Mouse (Mus musculus) neural tube, embryonic 11.5 days (tissue): ENCODE results near the gene Grid2ip. TPM values are rescaled to one million over a fixed set of nuclear protein-coding genes. Genes with fewer than 3 reads are reported as not detected.

Experiments
- ATAC-seq: fragments of 200-750 bp; cut with Nextera tagmentation; 2 replicates; pipeline ENCODE4 v1.8.0; 2017; ENCODE audit warnings: moderate number of reproducible peaks, mild to moderate bottlenecking, moderate TSS enrichment, moderate library complexity; ENCODE audit not compliant: insufficient read depth, low FRiP score, low TSS enrichment
- DNase-seq: peaks from one replicate; pipeline ENCODE4 v3.0.0-alpha.2; 2015; ENCODE audit warnings: low spot score
- H3K27ac ChIP-seq: fragments of 300-500 bp; sonication (generic); 2 replicates; pipeline ENCODE4 v1.5.1; 2014; ENCODE audit warnings: low read depth, mild to moderate bottlenecking, low read length
- H3K27me3 ChIP-seq: fragments of 300-500 bp; sonication (generic); 2 replicates; pipeline ENCODE4 v1.6.1; 2014; ENCODE audit warnings: mild to moderate bottlenecking, low read length, mixed read lengths; ENCODE audit not compliant: control insufficient read depth, insufficient read depth
- H3K36me3 ChIP-seq: fragments of 300-500 bp; sonication (generic); 2 replicates; pipeline ENCODE4 v1.6.1; 2014; ENCODE audit warnings: mild to moderate bottlenecking, low read length, moderate library complexity, mixed read lengths; ENCODE audit not compliant: control insufficient read depth, insufficient read depth
- H3K4me1 ChIP-seq: fragments of 300-500 bp; sonication (generic); 2 replicates; pipeline ENCODE4 v1.6.1; 2014; ENCODE audit warnings: low read length, mixed read lengths; ENCODE audit not compliant: control insufficient read depth, insufficient read depth
- H3K4me2 ChIP-seq: fragments of 300-500 bp; sonication (generic); 2 replicates; pipeline ENCODE4 v1.6.1; 2014; ENCODE audit warnings: low read depth, mild to moderate bottlenecking, moderate library complexity
- H3K4me3 ChIP-seq: fragments of 300-500 bp; sonication (generic); 2 replicates; pipeline ENCODE4 v1.5.1; 2014; ENCODE audit warnings: low read depth, low read length
- H3K9ac ChIP-seq: fragments of 300-500 bp; sonication (generic); 2 replicates; pipeline ENCODE4 v1.6.1; 2014; ENCODE audit warnings: mild to moderate bottlenecking, low read length
- H3K9me3 ChIP-seq: fragments of 300-500 bp; sonication (generic); 2 replicates; pipeline ENCODE4 v1.6.1; 2016; ENCODE audit warnings: low read length; ENCODE audit not compliant: control insufficient read depth
- WGBS: fragments of 180-500 bp; shearing (Covaris S2); extraction: QIAGEN DNeasy Blood & Tissue Kit; methylation state at CpG from one replicate; pipeline ENCODE4 v1.1.7; 2014; 5-methylcytosine and 5-hydroxymethylcytosine counted together
- polyA plus RNA-seq: library from polyadenylated mRNA; unstranded; fragments of >200 nt; fragmentation: Nextera tagmentation; extraction: Ambion mirVana; gene quantifications from 2 replicates; pipeline ENCODE4 v1.2.1, GENCODE M21; 2014

Gene Grid2ip
- polyA plus RNA-seq: 0.14 TPM in 1 of 2 replicates, not detected in the other

- H3K4me1 ChIP-seq: no peaks in the 10 kb centered on the region
- DNase-seq (peak; percentile 42), ATAC-seq (no peak)
- WGBS: 14% methylated on average over 17 of the region's 17 CpGs
- peak within 1 kb of the TSS; percentile 42 for H3K9ac ChIP-seq
- H3K9me3 ChIP-seq: no peaks in the 10 kb centered on the region
- peak within 1 kb of the TSS; percentile 36 for H3K4me2 ChIP-seq
- no peaks in the 10 kb centered on the region for H3K36me3 ChIP-seq
- peaks cover 8% of the 10 kb centered on the region for H3K27me3 ChIP-seq
- no peak within 1 kb of the TSS for H3K27ac ChIP-seq
- H3K4me3 ChIP-seq: peak within 1 kb of the TSS; percentile 8; the same call in 1 of the 2 replicates
Observed at GRCm38 (mm10) chr5:143356686-143357388, at the start of gene Grid2ip. Grid2ip (plus strand) TSS chr5:143357338.

- H3K36me3 ChIP-seq: peaks cover 36% of the 10 kb centered on the region
- H3K9me3 ChIP-seq: no peaks in the 10 kb centered on the region
- WGBS: 94% methylated on average over 5 of the region's 5 CpGs
Observed at GRCm38 (mm10) chr5:143308825-143309224, 48.3 kb upstream of the Grid2ip start.

GRCm38 (mm10) chr5:143309916-143310315 lies 47.2 kb upstream of the Grid2ip start:
- ATAC-seq (no peak), DNase-seq (no peak)
- Histone ChIP-seq H3K27ac (no peak overlapping the region), H3K4me3 (no peak overlapping the region), H3K4me2 (no peak overlapping the region), H3K4me1 (peaks cover 6% of the 10 kb centered on the region), H3K9me3 (no peaks in the 10 kb centered on the region), H3K27me3 (no peaks in the 10 kb centered on the region), H3K9ac (no peak overlapping the region), H3K36me3 (peaks cover 32% of the 10 kb centered on the region)
- WGBS: 96% methylated on average over 7 of the region's 7 CpGs

More at GRCm38 (mm10) chr5:143308825-143309224, 48.3 kb upstream of the Grid2ip start:
- Histone ChIP-seq H3K27ac (no peak overlapping the region), H3K4me1 (peaks cover 6% of the 10 kb centered on the region), H3K4me3 (no peak overlapping the region), H3K27me3 (no peaks in the 10 kb centered on the region), H3K4me2 (no peak overlapping the region), H3K9ac (no peak overlapping the region)
- DNase-seq: no peak
- ATAC-seq: no peak

GRCm38 (mm10) chr5:143311886-143312285 lies 45.3 kb upstream of the Grid2ip start:
- DNase-seq: peak; percentile 77
- Histone ChIP-seq H3K9ac (no peak overlapping the region), H3K9me3 (no peaks in the 10 kb centered on the region), H3K4me2 (no peak overlapping the region), H3K4me3 (no peak overlapping the region), H3K27ac (no peak overlapping the region), H3K27me3 (no peaks in the 10 kb centered on the region), H3K4me1 (peaks cover 6% of the 10 kb centered on the region), H3K36me3 (peaks cover 22% of the 10 kb centered on the region)
- no peak for ATAC-seq
- 71% methylated on average over 8 of the region's 8 CpGs for WGBS

- peak overlapping the region; percentile 96 for H3K27ac ChIP-seq
- peaks cover 17% of the 10 kb centered on the region for H3K36me3 ChIP-seq
- H3K9me3 ChIP-seq: no peaks in the 10 kb centered on the region
- ATAC-seq: peak; percentile 0
- H3K9ac ChIP-seq: peak overlapping the region; percentile 96
- peaks cover 6% of the 10 kb centered on the region for H3K4me1 ChIP-seq
- H3K4me2 ChIP-seq: peak overlapping the region; percentile 84
- WGBS: 3% methylated on average over 16 of the region's 16 CpGs
- DNase-seq: peak; percentile 46
- peak overlapping the region; percentile 86 for H3K4me3 ChIP-seq
- no peaks in the 10 kb centered on the region for H3K27me3 ChIP-seq
Observed at GRCm38 (mm10) chr5:143314183-143314729, 42.9 kb upstream of the Grid2ip start.

- peak within 1 kb of the TSS; percentile 96 for H3K27ac ChIP-seq
- no peaks in the 10 kb centered on the region for H3K9me3 ChIP-seq
- H3K4me1 ChIP-seq: peaks cover 6% of the 10 kb centered on the region
- H3K9ac ChIP-seq: peak within 1 kb of the TSS; percentile 96
- DNase-seq (peak; percentile 91), ATAC-seq (peak; percentile 86)
- no peaks in the 10 kb centered on the region for H3K27me3 ChIP-seq
- H3K4me2 ChIP-seq: peak within 1 kb of the TSS; percentile 84
- peak within 1 kb of the TSS; percentile 86 for H3K4me3 ChIP-seq
- WGBS: under 1% methylated on average over 96 of the region's 101 CpGs
- H3K36me3 ChIP-seq: peaks cover 15% of the 10 kb centered on the region
Observed at GRCm38 (mm10) chr5:143314730-143315513, 42.2 kb upstream of the Grid2ip start, which contains the start of gene E130309D02Rik. E130309D02Rik (minus strand) TSS chr5:143315360.

GRCm38 (mm10) chr5:143315514-143315888 lies 41.6 kb upstream of the Grid2ip start:
- 12% methylated on average over 8 of the region's 8 CpGs for WGBS
- H3K4me1 ChIP-seq: peaks cover 6% of the 10 kb centered on the region
- no peak overlapping the region for H3K27ac ChIP-seq
- DNase-seq: no peak
- ATAC-seq: peak; percentile 40; the same call in 1 of the 2 replicates
- no peaks in the 10 kb centered on the region for H3K27me3 ChIP-seq
- H3K36me3 ChIP-seq: peaks cover 14% of the 10 kb centered on the region
- peak overlapping the region; percentile 86 for H3K4me3 ChIP-seq
- 0 out of 2 replicates have a peak overlapping the region, but pooled peaks have one; percentile 15 for H3K4me2 ChIP-seq
- H3K9ac ChIP-seq: peak overlapping the region; percentile 36; the same call in 1 of the 2 replicates
- H3K9me3 ChIP-seq: no peaks in the 10 kb centered on the region

GRCm38 (mm10) chr5:143316605-143317287 lies 40.4 kb upstream of the Grid2ip start:
- Histone ChIP-seq H3K27ac (no peak overlapping the region), H3K9ac (no peak overlapping the region), H3K36me3 (peaks cover 6% of the 10 kb centered on the region), H3K4me1 (peaks cover 6% of the 10 kb centered on the region), H3K4me2 (no peak overlapping the region), H3K4me3 (no peak overlapping the region), H3K9me3 (no peaks in the 10 kb centered on the region), H3K27me3 (no peaks in the 10 kb centered on the region)
- no peak for ATAC-seq
- DNase-seq: no peak
- 96% methylated on average over 5 of the region's 5 CpGs for WGBS
